Mouse (Mus musculus): ENCODE results near the gene Cyp2w1.
"Not testable (repeated sequence)": the region's sequence is repeated elsewhere in the genome, so short reads cannot be mapped to it uniquely, and the experiment has no call there.

Cyp2w1 gene

GRCm38 (mm10) chr5:139332590-139333272 is 19.7 kb upstream of the Cyp2w1 start:
- no peak for DNase-seq (ENCODE audit: low read depth, low spot score)

- DNase-seq (ENCODE audit: low read depth, low spot score), result no peak
These were observed 19.0 kb upstream of the Cyp2w1 start for GRCm38 (mm10) chr5:139333301-139334013.

GRCm38 (mm10) chr5:139334394-139334793 is 18.0 kb upstream of the Cyp2w1 start:
- not testable (repeated sequence) for DNase-seq (ENCODE audit: low read depth, low spot score)

GRCm38 (mm10) chr5:139335634-139336033 is 16.8 kb upstream of the Cyp2w1 start:
- DNase-seq (ENCODE audit: low read depth, low spot score), result no peak

GRCm38 (mm10) chr5:139337826-139338370 is 14.5 kb upstream of the Cyp2w1 start:
- no peak for DNase-seq (ENCODE audit: low read depth, low spot score)

GRCm38 (mm10) chr5:139338403-139338802 is 14.0 kb upstream of the Cyp2w1 start:
- no peak for DNase-seq (ENCODE audit: low read depth, low spot score)

- DNase-seq (ENCODE audit: low read depth, low spot score), result no peak
These were observed 13.5 kb upstream of the Cyp2w1 start for GRCm38 (mm10) chr5:139338891-139339290.

GRCm38 (mm10) chr5:139344021-139344686 is 8.3 kb upstream of the Cyp2w1 start:
- peak; percentile 89 for DNase-seq (ENCODE audit: low read depth, low spot score)

- peak; percentile 95 for DNase-seq (ENCODE audit: low read depth, low spot score)
These were observed 7.6 kb upstream of the Cyp2w1 start for GRCm38 (mm10) chr5:139344687-139345363.

- no peak for DNase-seq (ENCODE audit: low read depth, low spot score)
These were observed 7.1 kb upstream of the Cyp2w1 start for GRCm38 (mm10) chr5:139345364-139345714.

GRCm38 (mm10) chr5:139347225-139347624 is 5.2 kb upstream of the Cyp2w1 start:
- no peak for DNase-seq (ENCODE audit: low read depth, low spot score)

- no peak for DNase-seq (ENCODE audit: low read depth, low spot score)
These were observed 2.7 kb upstream of the Cyp2w1 start for GRCm38 (mm10) chr5:139349713-139350112.

GRCm38 (mm10) chr5:139351134-139351533 is 1.3 kb upstream of the Cyp2w1 start, which contains the start of gene Cox19:
Cox19 (minus strand) TSS chr5:139351418.
- no peak for DNase-seq (ENCODE audit: low read depth, low spot score)

- no peak for DNase-seq (ENCODE audit: low read depth, low spot score)
These were observed 789 bp upstream of the Cyp2w1 start for GRCm38 (mm10) chr5:139351628-139352027.

GRCm38 (mm10) chr5:139353496-139353895 is 1.1 kb downstream of the Cyp2w1 start:
- DNase-seq (ENCODE audit: low read depth, low spot score), result peak; percentile 74

- DNase-seq (ENCODE audit: low read depth, low spot score), result no peak
These were observed 1.5 kb downstream of the Cyp2w1 start for GRCm38 (mm10) chr5:139353946-139354345.

GRCm38 (mm10) chr5:139355235-139355772 is 2.9 kb downstream of the Cyp2w1 start:
- peak; percentile 62 for DNase-seq (ENCODE audit: low read depth, low spot score)

GRCm38 (mm10) chr5:139358653-139359052 is 6.2 kb downstream of the Cyp2w1 start:
- DNase-seq (ENCODE audit: low read depth, low spot score), result peak; percentile 50

- no peak for DNase-seq (ENCODE audit: low read depth, low spot score)
These were observed 6.8 kb downstream of the Cyp2w1 start for GRCm38 (mm10) chr5:139359244-139359643.

GRCm38 (mm10) chr5:139363858-139364257 is 11.4 kb downstream of the Cyp2w1 start:
- DNase-seq (ENCODE audit: low read depth, low spot score), result no peak

GRCm38 (mm10) chr5:139364260-139364910 is 12.0 kb downstream of the Cyp2w1 start:
- peak; percentile 71 for DNase-seq (ENCODE audit: low read depth, low spot score)
